Mouse (Mus musculus) frontal cortex, postnatal 10 days (tissue): ENCODE data around the gene Zfp940.

ENCODE experiments used
- DNase-seq, 2 experiments: peaks; one replicate each; pipeline ENCODE4 v3.0.0; 2022; ENCODE audit warnings: low spot score in 2 of 2, mixed read lengths in 1 of 2

Zfp940 gene

DNA sequence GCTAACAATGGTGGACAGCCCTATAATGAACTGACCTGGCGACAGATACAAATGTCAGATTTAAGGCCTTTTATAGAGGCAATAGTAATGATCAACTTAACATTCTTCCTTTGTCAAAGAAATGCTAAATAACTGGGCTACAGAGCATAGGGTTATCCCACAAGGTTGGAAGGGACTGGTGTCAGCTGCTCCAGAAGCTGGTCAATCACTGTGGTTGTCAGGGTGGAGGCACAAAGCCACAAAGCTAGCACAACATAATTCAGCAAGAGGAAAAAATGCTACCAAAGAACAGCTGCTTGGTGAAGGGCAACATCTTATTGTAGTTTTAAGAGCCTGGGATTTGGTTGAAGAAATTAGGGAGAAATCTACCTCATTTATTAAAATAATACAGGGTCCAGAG, 41.2 kb downstream of the Zfp940 start:
- no peak for DNase-seq

DNA sequence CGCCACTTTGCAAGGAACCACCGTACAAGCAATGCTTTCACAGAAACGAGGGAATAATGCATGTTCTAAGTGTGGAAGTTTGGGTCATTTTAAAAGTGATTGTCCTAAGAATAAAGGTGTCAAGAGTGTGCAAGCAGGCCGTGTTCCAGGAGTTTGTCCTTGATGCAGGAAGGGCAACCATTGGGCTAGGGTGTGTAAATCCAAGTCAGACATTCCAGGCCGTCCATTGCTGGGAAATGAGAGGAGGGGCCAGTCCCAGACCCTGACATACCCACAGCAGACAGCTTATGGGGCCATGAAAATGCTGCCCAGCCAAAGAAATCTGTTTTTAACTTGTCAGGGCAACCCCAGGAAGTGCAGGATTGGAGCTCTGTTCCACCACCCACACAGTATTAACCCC, 46.4 kb downstream of the Zfp940 start:
- no peak for DNase-seq

DNA sequence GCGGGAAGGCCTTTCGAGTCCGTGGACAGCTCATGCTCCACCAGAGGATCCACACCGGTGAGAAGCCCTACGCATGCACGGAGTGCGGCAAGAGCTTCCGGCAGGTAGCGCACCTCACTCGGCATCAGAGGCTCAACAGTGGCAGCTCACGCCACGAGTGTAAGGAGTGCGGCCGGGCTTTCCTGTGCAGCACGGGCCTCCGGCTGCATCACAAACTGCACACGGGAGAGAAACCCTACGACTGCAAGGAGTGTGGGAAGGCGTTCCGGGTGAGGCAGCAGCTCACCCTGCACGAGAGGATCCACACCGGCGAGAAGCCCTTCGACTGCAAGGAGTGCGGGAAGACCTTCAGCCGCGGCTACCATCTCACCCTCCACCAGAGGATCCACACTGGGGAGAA, 60.6 kb downstream of the Zfp940 start:
- no peak for DNase-seq

DNA sequence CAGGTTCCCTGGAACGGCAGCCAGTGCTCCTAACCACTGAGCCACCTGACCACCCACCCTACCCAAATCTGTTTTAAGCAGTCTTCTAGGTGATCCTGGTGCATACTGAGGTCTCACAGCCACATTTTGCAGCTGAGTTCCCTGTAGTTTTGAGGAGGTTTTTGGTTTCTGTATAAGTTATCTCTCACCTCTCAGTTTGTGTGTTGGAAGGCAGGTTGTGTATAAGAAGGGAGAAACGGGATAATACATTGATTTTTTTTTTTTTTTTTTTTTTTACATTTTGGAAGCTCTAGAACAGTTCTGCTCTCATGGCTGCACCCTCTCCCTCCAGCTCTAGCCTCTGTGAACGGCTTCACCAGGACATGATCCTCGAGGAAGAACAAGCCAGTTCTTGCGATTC, 67.6 kb downstream of the Zfp940 start:
- DNase-seq, result no peak

DNA sequence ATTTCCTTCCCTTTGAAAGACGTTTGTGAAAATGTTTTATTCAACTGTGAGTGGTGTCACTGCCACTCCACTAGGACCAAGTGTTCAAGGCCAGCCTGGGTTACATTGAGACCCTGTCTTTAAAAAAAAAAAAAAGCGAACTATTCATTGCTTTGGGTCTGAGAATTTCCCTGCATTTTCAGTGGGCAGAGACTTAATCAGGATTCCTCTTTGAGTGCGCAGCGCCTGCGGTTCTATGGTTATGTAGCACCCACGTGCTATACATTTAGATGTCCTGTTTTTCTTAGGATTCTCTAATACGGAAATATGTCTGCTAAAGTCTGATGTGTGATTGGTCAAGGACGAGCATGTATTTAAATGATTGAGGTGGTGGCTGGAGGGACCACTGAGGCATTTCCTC, 68.4 kb downstream of the Zfp940 start:
- DNase-seq, result no peak

DNA sequence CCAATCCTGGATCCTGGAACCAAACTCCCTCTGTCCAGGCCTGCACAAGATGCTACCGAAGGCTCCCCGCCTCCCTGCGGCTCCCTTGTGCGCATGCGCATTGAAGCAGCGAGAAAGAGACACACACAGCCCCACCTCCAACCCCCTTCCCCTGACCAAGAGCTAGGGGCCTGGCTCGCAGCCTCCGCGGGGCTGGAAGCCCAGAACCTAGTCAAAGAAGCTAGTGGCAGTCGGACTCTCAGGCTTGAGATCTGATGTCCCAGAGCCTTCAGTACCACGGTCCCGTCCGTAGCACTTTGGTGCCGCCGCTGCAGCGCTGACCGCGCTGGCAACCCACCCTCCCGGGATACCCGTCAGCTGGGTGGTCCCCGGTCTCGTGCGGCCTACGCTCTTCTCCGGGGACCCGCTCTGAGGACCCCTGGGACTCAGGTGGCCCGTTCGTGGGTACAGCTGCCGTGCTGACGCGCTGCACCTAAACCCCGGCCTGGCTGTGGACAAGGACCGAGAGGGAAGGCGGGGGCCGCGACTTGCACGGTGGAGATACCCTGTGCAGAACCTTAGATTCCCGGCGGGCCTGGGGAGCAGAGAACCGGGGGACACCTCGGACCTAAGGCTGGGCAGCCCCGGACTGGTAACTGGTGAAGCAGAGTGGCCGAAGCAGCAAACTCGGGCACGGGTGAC, 69.5 kb downstream of the Zfp940 start, which contains the start of gene Zfp30:
Gene Zfp30 (plus strand): TSS at position 128 of the 681 bp plus-strand sequence.
- DNase-seq, result peak; percentile 83 to 84
